Mouse (Mus musculus): ENCODE data around the gene Il16. TPM values are rescaled to one million over a fixed set of nuclear protein-coding genes. Genes with fewer than 3 reads are reported as not detected.

Il16 gene
- total RNA-seq (2021) = 10 to 100 TPM; 34.9 to 37.4 TPM
- long read RNA-seq, partial matches to known transcripts = 13 of 18 reads
- long read RNA-seq, other reads (novel, unspliced or antisense) = 4 of 18 reads

- no peak for DNase-seq (ENCODE audit: low spot score in 2 of 2)
Measured at GRCm38 (mm10) chr7:83745413-83746106, at the start of gene Il16. Il16 (minus strand) TSS chr7:83745726.

GRCm38 (mm10) chr7:83794705-83795104 is 49.2 kb upstream of the Il16 start, which contains the start of gene Cfap161:
Cfap161 (minus strand) TSS chr7:83794880.
- peak; percentile 50 for DNase-seq (ENCODE audit: low spot score in 2 of 2)

- DNase-seq (ENCODE audit: low spot score in 2 of 2) = no peak
Measured at GRCm38 (mm10) chr7:83794006-83794683, 48.6 kb upstream of the Il16 start.

- DNase-seq (ENCODE audit: low spot score in 2 of 2) = no peak
Measured at GRCm38 (mm10) chr7:83780881-83781280, 35.4 kb upstream of the Il16 start.

GRCm38 (mm10) chr7:83780026-83780425 is 34.5 kb upstream of the Il16 start:
- DNase-seq (ENCODE audit: low spot score in 2 of 2) = no peak

- DNase-seq (ENCODE audit: low spot score in 2 of 2) = no peak
Measured at GRCm38 (mm10) chr7:83779028-83779427, 33.5 kb upstream of the Il16 start.

GRCm38 (mm10) chr7:83778516-83778915 is 33.0 kb upstream of the Il16 start:
- no peak for DNase-seq (ENCODE audit: low spot score in 2 of 2)

- DNase-seq (ENCODE audit: low spot score in 2 of 2) = peak; percentile 48 to 52
Measured at GRCm38 (mm10) chr7:83774721-83775120, 29.2 kb upstream of the Il16 start.

GRCm38 (mm10) chr7:83763674-83764073 is 18.1 kb upstream of the Il16 start:
- no peak for DNase-seq (ENCODE audit: low spot score in 2 of 2)

- DNase-seq (ENCODE audit: low spot score in 2 of 2) = no peak
Measured at GRCm38 (mm10) chr7:83762336-83762735, 16.8 kb upstream of the Il16 start.

GRCm38 (mm10) chr7:83751055-83751454 is 5.5 kb upstream of the Il16 start:
- DNase-seq (ENCODE audit: low spot score in 2 of 2) = no peak

GRCm38 (mm10) chr7:83748405-83748804 is 2.9 kb upstream of the Il16 start:
- no peak for DNase-seq (ENCODE audit: low spot score in 2 of 2)

GRCm38 (mm10) chr7:83746107-83746687 is 671 bp upstream of the Il16 start:
- no peak for DNase-seq (ENCODE audit: low spot score in 2 of 2)

GRCm38 (mm10) chr7:83745065-83745412 is 487 bp downstream of the Il16 start:
- DNase-seq (ENCODE audit: low spot score in 2 of 2) = no peak

GRCm38 (mm10) chr7:83744250-83744649 is 1.3 kb downstream of the Il16 start:
- DNase-seq (ENCODE audit: low spot score in 2 of 2) = no peak

- no peak for DNase-seq (ENCODE audit: low spot score in 2 of 2)
Measured at GRCm38 (mm10) chr7:83742690-83743089, 2.8 kb downstream of the Il16 start.

- DNase-seq (ENCODE audit: low spot score in 2 of 2) = no peak
Measured at GRCm38 (mm10) chr7:83742026-83742425, 3.5 kb downstream of the Il16 start.

- DNase-seq (ENCODE audit: low spot score in 2 of 2) = no peak
Measured at GRCm38 (mm10) chr7:83739680-83740310, 5.7 kb downstream of the Il16 start.

GRCm38 (mm10) chr7:83738623-83739462 is 6.7 kb downstream of the Il16 start:
- no peak for DNase-seq (ENCODE audit: low spot score in 2 of 2)

GRCm38 (mm10) chr7:83737914-83738490 is 7.5 kb downstream of the Il16 start:
- no peak for DNase-seq (ENCODE audit: low spot score in 2 of 2)
